7 mouse cellular contexts compared by ENCODE assay signal in the genomic region with DNA sequence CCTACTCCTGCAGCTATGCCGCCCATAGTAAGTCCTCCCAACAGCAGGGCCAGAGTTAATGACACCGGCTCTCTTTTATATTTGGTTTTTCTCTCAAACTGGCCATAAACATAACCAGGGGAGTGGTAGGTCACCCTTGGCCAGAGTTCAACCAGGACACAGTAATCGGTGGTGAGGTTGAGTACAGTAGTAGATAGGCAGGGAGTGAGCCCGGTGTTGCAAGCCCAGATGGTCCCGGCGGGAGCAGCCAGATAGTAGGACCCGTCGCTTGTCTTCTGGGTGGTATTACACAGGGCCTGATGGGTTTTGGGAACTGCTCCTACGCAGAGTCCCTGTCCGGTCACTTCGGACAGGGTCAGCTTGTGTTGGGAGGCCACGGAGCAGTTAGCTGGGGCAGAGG. TPM values are rescaled to one million over a fixed set of nuclear protein-coding genes. Genes with fewer than 3 reads are reported as not detected.
DNase-seq lines count a peak whose midpoint lies in the region; TF ChIP-seq lines count a peak whose summit lies in the region.
"Not testable (repeated sequence)": the region's sequence is repeated elsewhere in the genome, so short reads cannot be mapped to it uniquely, and the experiment has no call there.

No protein-coding gene starts in this region.

- intact Hi-C loops in left cerebral cortex, adult 2 months (cut with DNase I) = not testable (repeated sequence)

- H3K27ac ChIP-seq in kidney, adult 2 months (ENCODE audit: insufficient read depth, low read depth, low read length); left cerebral cortex, adult 2 months: not testable (repeated sequence)

- not testable (repeated sequence) for H3K4me3 ChIP-seq in kidney, adult 2 months (ENCODE audit: insufficient read depth, low read depth, low read length); left cerebral cortex, adult 2 months

- not testable (repeated sequence) for TF ChIP-seq CTCF in kidney, adult 2 months (conservative IDR thresholded peaks at IDR 0.05; ENCODE audit: insufficient read depth, insufficient read length, low read depth, low read length); left cerebral cortex, adult 2 months (IDR thresholded peaks at IDR 0.05)

- DNase-seq in adrenal gland, postnatal 14 days = peak; percentile 20
- DNase-seq in cerebellum, postnatal 14 days = peak; percentile 57 to 65
- DNase-seq in gastrocnemius, postnatal 25 days = peak; percentile 34
- DNase-seq in kidney, adult 2 months = peak; percentile 63
- peak; percentile 19 to 39 for DNase-seq in left cerebral cortex, adult 2 months (ENCODE audit: extremely low spot score in 1 of 2, low spot score in 2 of 2)
- DNase-seq in right cerebral cortex, postnatal 10 days (ENCODE audit: low spot score in 2 of 2) = peak; percentile 52 to 76
- peak; percentile 23 to 32 for DNase-seq in thymus, postnatal 10 days (ENCODE audit: low spot score in 2 of 2)

- H3K27me3 ChIP-seq in kidney, adult 2 months (replicated peaks; ENCODE audit: control insufficient read depth, insufficient read depth, low read length) = not testable (repeated sequence)

- not testable (repeated sequence) for H3K36me3 ChIP-seq in kidney, adult 2 months (ENCODE audit: control insufficient read depth, insufficient read depth, low read length)

- TF ChIP-seq POLR2A in kidney, adult 2 months (IDR thresholded peaks at IDR 0.05; ENCODE audit: low read depth, low read length) = not testable (repeated sequence)

- H3K4me1 ChIP-seq in kidney, adult 2 months (ENCODE audit: control insufficient read depth, insufficient read depth, low read length) = not testable (repeated sequence)

- WGBS in kidney, adult 2 months = 93% methylated on average over 12 of the region's 12 CpGs

RNA-seq across cellular contexts. Expression of a gene that starts 27.1 kb away (rescaled TPM):
- 128 and 149 TPM in 2 replicates for total RNA-seq in adrenal gland, postnatal 14 days (2021)
- total RNA-seq in gastrocnemius, postnatal 25 days (2021) = 10 to 100 TPM; 65.8 to 77.9 TPM
- 72.6 and 73.1 TPM in 2 replicates for polyA plus RNA-seq in kidney, adult 2 months (2012; rRNA removed)
- 10 to 100 TPM; 39.8 to 40.1 TPM for total RNA-seq in left cerebral cortex, adult 2 months (2021)
